Mouse (Mus musculus) heart, adult 2 months (tissue): ENCODE results near the gene Hist1h2ad.

ENCODE experiments used
- CTCF ChIP-seq: fragments of 200-600 bp; IDR thresholded peaks from 2 replicates; pipeline ENCODE4 v1.8.1; 2022; ENCODE audit warnings: antibody characterized with exemption, mild to moderate bottlenecking, moderate library complexity
- EP300 ChIP-seq: fragments of 200-500 bp; IDR thresholded peaks from 2 replicates; pipeline ENCODE4 v1.6.1; 2011; ENCODE audit warnings: low read depth, low read length, control low read depth; ENCODE audit not compliant: insufficient read depth
- POLR2A ChIP-seq: fragments of 200-500 bp; IDR thresholded peaks from 2 replicates; pipeline ENCODE4 v1.6.1; 2011; ENCODE audit warnings: mild to moderate bottlenecking, low read depth, low read length, control low read depth; ENCODE audit not compliant: insufficient read depth

GRCm38 (mm10) chr13:23529005-23529404 is 45.2 kb upstream of the Hist1h2ad start:
- TF ChIP-seq POLR2A = no peak
- no peak for TF ChIP-seq CTCF
- TF ChIP-seq EP300 = no peak
